Mouse (Mus musculus): ENCODE measurements around the gene Zfp213. TPM values are rescaled to one million over a fixed set of nuclear protein-coding genes. Genes with fewer than 3 reads are reported as not detected.

The Zfp213 gene
- polyA plus RNA-seq, 1 experiment from 2014 or later = 22.7 TPM

DNA sequence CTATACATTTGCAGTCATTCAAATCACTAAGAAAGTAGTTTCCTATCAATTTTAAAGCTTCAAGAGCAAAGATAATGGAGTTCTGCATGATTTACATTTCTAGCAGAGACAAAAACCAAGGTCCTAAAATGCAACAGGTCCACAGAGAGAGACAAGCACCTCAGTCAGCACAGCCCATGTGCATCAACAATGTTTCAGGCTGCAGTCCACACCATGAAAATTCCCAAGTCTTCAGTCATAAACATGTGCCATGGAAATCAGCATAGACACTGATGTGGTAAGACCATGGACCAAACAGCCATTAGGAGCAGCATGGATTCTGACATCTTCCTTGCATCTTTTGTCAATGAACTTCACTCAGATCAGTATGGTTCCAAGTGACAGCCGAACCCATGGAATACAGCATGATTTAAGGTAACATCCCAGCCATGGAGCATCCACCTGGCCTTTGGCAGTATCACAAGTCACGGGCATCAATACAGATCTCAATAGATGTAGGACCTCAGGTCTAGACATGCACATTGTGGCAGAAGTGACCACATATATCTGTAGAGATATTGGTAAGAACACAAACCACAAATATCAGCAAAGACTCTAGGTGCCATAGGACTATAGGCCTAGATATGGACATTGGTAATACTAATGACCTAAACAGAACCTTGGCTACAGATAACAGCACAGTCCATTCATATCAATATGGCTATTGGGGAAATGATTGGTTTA is 45.2 kb downstream of the Zfp213 start:
- Histone ChIP-seq H3K4me2 (no peak overlapping the region), H3K36me3 (replicated peaks) (no peaks in the 10 kb centered on the region), H3K9ac (no peak overlapping the region), H3K4me3 (replicated peaks) (no peak overlapping the region), H3K27me3 (no peaks in the 10 kb centered on the region), H3K27ac (no peak overlapping the region), H3K4me1 (no peaks in the 10 kb centered on the region), H3K9me3 (0 out of 2 replicates have a peak, but pooled peaks cover 7% of the 10 kb centered on the region)
- peak; percentile 46; the same call in 1 of the 2 replicates for ATAC-seq (ENCODE audit: low FRiP score)
- WGBS = 67% methylated on average over 2 of the region's 2 CpGs

Other genes with a start within 250 kb of the Zfp213 start
- gene Vmn2r115, start 220.5 kb downstream of the Zfp213 start, polyA plus RNA-seq (2016; fragmentation: Nextera tagmentation; extraction: Ambion mirVana) = not detected in 2 replicates
- gene Vmn2r116, start 179.6 kb downstream of the Zfp213 start, polyA plus RNA-seq (2016; fragmentation: Nextera tagmentation; extraction: Ambion mirVana) = not detected in 2 replicates
- not detected in 2 replicates for gene Vmn2r117, start 84.5 kb downstream of the Zfp213 start, polyA plus RNA-seq (2016; fragmentation: Nextera tagmentation; extraction: Ambion mirVana)
- gene Zfp13, start 35.2 kb upstream of the Zfp213 start, polyA plus RNA-seq (2016; fragmentation: Nextera tagmentation; extraction: Ambion mirVana) = 22.1 and 22.6 TPM in 2 replicates
- gene Zscan10, start 36.6 kb upstream of the Zfp213 start, polyA plus RNA-seq (2016; fragmentation: Nextera tagmentation; extraction: Ambion mirVana) = 0.17 TPM in 1 of 2 replicates, not detected in the other
- 0.78 and 0.91 TPM in 2 replicates for gene Mmp25, start 81.0 kb upstream of the Zfp213 start, polyA plus RNA-seq (2016; fragmentation: Nextera tagmentation; extraction: Ambion mirVana)
- gene Bicdl2, start 96.3 kb upstream of the Zfp213 start, polyA plus RNA-seq (2016; fragmentation: Nextera tagmentation; extraction: Ambion mirVana) = 0.19 and 0.42 TPM in 2 replicates
- 47.1 and 50.3 TPM in 2 replicates for gene Hcfc1r1, start 109.4 kb upstream of the Zfp213 start, polyA plus RNA-seq (2016; fragmentation: Nextera tagmentation; extraction: Ambion mirVana)
- gene Thoc6, start 109.6 kb upstream of the Zfp213 start, polyA plus RNA-seq (2016; fragmentation: Nextera tagmentation; extraction: Ambion mirVana) = 49.3 and 49.7 TPM in 2 replicates
- 3.6 and 4.2 TPM in 2 replicates for gene Tnfrsf12a, start 113.2 kb upstream of the Zfp213 start, polyA plus RNA-seq (2016; fragmentation: Nextera tagmentation; extraction: Ambion mirVana)
- 7.1 and 8.0 TPM in 2 replicates for gene Cldn6, start 115.0 kb upstream of the Zfp213 start, polyA plus RNA-seq (2016; fragmentation: Nextera tagmentation; extraction: Ambion mirVana)
- gene Cldn9, start 119.8 kb upstream of the Zfp213 start, polyA plus RNA-seq (2016; fragmentation: Nextera tagmentation; extraction: Ambion mirVana) = 6.3 and 8.2 TPM in 2 replicates
- 0.17 TPM in 1 of 2 replicates, not detected in the other for gene 1520401A03Rik, start 158.5 kb upstream of the Zfp213 start, polyA plus RNA-seq (2016; fragmentation: Nextera tagmentation; extraction: Ambion mirVana)
- 47.3 and 49.6 TPM in 2 replicates for gene Pkmyt1, start 162.1 kb upstream of the Zfp213 start, polyA plus RNA-seq (2016; fragmentation: Nextera tagmentation; extraction: Ambion mirVana)
- gene Paqr4, start 176.6 kb upstream of the Zfp213 start, polyA plus RNA-seq (2016; fragmentation: Nextera tagmentation; extraction: Ambion mirVana) = 26.4 and 30.8 TPM in 2 replicates
- gene Kremen2, start 181.6 kb upstream of the Zfp213 start, polyA plus RNA-seq (2016; fragmentation: Nextera tagmentation; extraction: Ambion mirVana) = 1.4 and 1.6 TPM in 2 replicates
- 173 and 179 TPM in 2 replicates for gene Flywch1, start 207.4 kb upstream of the Zfp213 start, polyA plus RNA-seq (2016; fragmentation: Nextera tagmentation; extraction: Ambion mirVana)
- gene Flywch2, start 221.8 kb upstream of the Zfp213 start, polyA plus RNA-seq (2016; fragmentation: Nextera tagmentation; extraction: Ambion mirVana) = 32.7 and 33.5 TPM in 2 replicates
- 660 and 697 TPM in 2 replicates for gene Srrm2, start 226.3 kb upstream of the Zfp213 start, polyA plus RNA-seq (2016; fragmentation: Nextera tagmentation; extraction: Ambion mirVana)